Mouse (Mus musculus): ENCODE results near the gene Olfr1353. TPM values are rescaled to one million over a fixed set of nuclear protein-coding genes. Genes with fewer than 3 reads are reported as not detected.
"Not testable (repeated sequence)": the region's sequence is repeated elsewhere in the genome, so short reads cannot be mapped to it uniquely, and the experiment has no call there.

Gene Olfr1353
- not detected in 2 replicates for polyA plus RNA-seq (2012; ENCODE audit: insufficient read depth, insufficient read length, missing spikeins)

- not testable (repeated sequence) for H3K4me3 ChIP-seq (ENCODE audit: insufficient read depth, low read length); H3K27ac ChIP-seq (ENCODE audit: insufficient read depth, low read depth, low read length); H3K4me1 ChIP-seq (ENCODE audit: control insufficient read depth, insufficient read depth, low read length)
These were observed at the start of gene Olfr1353 for GRCm38 (mm10) chr10:78963009-78963408. Gene Olfr1353, plus strand, starts transcription at chr10:78963309.

DNA sequence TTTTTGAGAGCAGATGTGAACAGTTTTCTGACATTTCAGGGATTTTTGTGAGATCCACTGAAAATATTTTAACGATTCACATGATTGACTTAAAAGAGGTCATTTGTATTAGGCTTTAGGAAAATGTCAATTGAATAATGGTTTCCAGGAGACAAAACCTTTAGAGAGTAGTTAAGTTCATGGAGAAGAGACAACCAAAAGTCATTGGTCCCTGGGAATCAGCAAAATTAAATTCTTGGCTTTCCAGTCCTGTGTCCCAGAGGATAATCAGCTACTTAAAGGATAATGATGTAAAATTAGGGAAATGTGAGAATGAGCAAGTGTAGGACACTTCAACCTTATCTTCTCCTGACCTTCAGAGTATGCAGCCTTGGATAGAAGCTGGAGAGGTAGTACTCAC lies 12.8 kb upstream of the Olfr1353 start, which contains the start of gene Olfr8:
Gene Olfr8 (plus strand): TSS at position 301 of the 400 bp plus-strand sequence.
- not testable (repeated sequence) for H3K4me1 ChIP-seq (ENCODE audit: control insufficient read depth, insufficient read depth, low read length); H3K27ac ChIP-seq (ENCODE audit: insufficient read depth, low read depth, low read length); H3K4me3 ChIP-seq (ENCODE audit: insufficient read depth, low read length)

DNA sequence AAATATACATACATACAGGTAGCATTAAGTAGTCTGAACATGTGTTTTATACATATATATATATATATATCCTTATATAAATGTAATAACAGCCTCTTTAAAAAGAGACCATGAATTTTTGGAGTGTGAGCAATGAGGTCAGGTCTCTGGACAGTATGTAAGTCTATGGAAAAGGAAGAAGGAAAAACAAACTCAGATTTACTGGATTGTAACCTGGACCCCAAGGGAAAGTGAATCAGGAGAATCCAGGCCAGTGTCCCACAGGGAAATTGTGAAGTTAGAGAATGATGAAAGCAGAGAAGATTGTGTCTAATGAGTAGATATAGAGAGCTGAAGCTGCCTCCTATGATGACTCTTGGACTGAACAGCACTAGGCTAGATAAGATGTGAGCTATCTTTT lies 17.6 kb downstream of the Olfr1353 start, which contains the start of gene Olfr1352:
Gene Olfr1352 (plus strand): TSS at position 301 of the 400 bp plus-strand sequence.
- no peak within 1 kb of the TSS for H3K27ac ChIP-seq (ENCODE audit: insufficient read depth, low read depth, low read length)
- no peak for TF ChIP-seq POLR2A (IDR thresholded peaks at IDR 0.05; ENCODE audit: borderline replicate concordance, low read depth, low read length)
- no peak within 1 kb of the TSS for H3K4me3 ChIP-seq (ENCODE audit: insufficient read depth, low read length)
- no peaks in the 10 kb centered on the region for H3K4me1 ChIP-seq (ENCODE audit: control insufficient read depth, insufficient read depth, low read length)

DNA sequence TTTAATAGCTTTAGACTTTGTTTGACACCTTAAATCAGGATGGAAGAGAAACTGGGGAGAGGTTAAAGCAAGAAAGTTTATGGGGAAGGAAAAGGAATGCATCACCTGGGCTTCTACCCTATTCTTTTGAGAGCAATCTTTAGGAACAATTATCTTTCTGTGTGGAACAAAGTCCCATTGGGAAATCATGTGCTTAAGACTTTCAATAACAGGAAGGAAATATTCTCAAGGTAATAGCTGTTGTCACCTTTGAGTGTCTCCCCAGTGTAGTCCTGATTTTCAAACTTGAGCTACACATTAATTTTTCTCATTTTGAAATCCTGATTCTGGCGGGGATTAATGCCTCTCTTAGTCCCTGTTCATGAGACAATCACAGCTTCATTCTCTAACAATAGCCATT lies 49.1 kb downstream of the Olfr1353 start, which contains the start of gene Olfr1351:
Gene Olfr1351 (plus strand): TSS at position 301 of the 400 bp plus-strand sequence.
- TF ChIP-seq POLR2A (IDR thresholded peaks at IDR 0.05; ENCODE audit: borderline replicate concordance, low read depth, low read length) (no peak), CTCF (IDR thresholded peaks at IDR 0.05; ENCODE audit: low read depth, low read length) (no peak)
- Histone ChIP-seq H3K4me1 (ENCODE audit: control insufficient read depth, insufficient read depth, low read length) (no peaks in the 10 kb centered on the region), H3K4me3 (ENCODE audit: insufficient read depth, low read length) (no peak within 1 kb of the TSS), H3K27ac (ENCODE audit: insufficient read depth, low read depth, low read length) (no peak within 1 kb of the TSS)

Other genes starting within 250 kb of the Olfr1353 start
- not detected in 2 replicates for gene Casp14, start 245.0 kb upstream of the Olfr1353 start, polyA plus RNA-seq (2012; ENCODE audit: insufficient read depth, insufficient read length, missing spikeins)
- gene Ccdc105, start 210.2 kb upstream of the Olfr1353 start, polyA plus RNA-seq (2012; ENCODE audit: insufficient read depth, insufficient read length, missing spikeins) = not detected in 2 replicates
- gene Slc1a6, start 182.8 kb upstream of the Olfr1353 start, polyA plus RNA-seq (2012; ENCODE audit: insufficient read depth, insufficient read length, missing spikeins) = not detected in 2 replicates
- not detected in 2 replicates for gene Olfr1356, start 111.1 kb upstream of the Olfr1353 start, polyA plus RNA-seq (2012; ENCODE audit: insufficient read depth, insufficient read length, missing spikeins)
- gene Olfr1355, start 87.8 kb upstream of the Olfr1353 start, polyA plus RNA-seq (2012; ENCODE audit: insufficient read depth, insufficient read length, missing spikeins) = not detected in 2 replicates
- not detected in 2 replicates for gene Olfr1354, start 50.1 kb upstream of the Olfr1353 start, polyA plus RNA-seq (2012; ENCODE audit: insufficient read depth, insufficient read length, missing spikeins)
- not detected in 2 replicates for gene Olfr8, start 12.7 kb upstream of the Olfr1353 start, polyA plus RNA-seq (2012; ENCODE audit: insufficient read depth, insufficient read length, missing spikeins)
- not detected in 2 replicates for gene Olfr1352, start 17.7 kb downstream of the Olfr1353 start, polyA plus RNA-seq (2012; ENCODE audit: insufficient read depth, insufficient read length, missing spikeins)
- 0.29 TPM in 1 of 2 replicates, not detected in the other for gene Olfr1351, start 49.2 kb downstream of the Olfr1353 start, polyA plus RNA-seq (2012; ENCODE audit: insufficient read depth, insufficient read length, missing spikeins)
- not detected in 2 replicates for gene Olfr57, start 65.4 kb downstream of the Olfr1353 start, polyA plus RNA-seq (2012; ENCODE audit: insufficient read depth, insufficient read length, missing spikeins)
- gene 2610008E11Rik, start 134.3 kb downstream of the Olfr1353 start, polyA plus RNA-seq (2012; ENCODE audit: insufficient read depth, insufficient read length, missing spikeins) = 7.9 and 9.7 TPM in 2 replicates
- not detected in 2 replicates for gene Vmn2r80, start 185.5 kb downstream of the Olfr1353 start, polyA plus RNA-seq (2012; ENCODE audit: insufficient read depth, insufficient read length, missing spikeins)

All from bone marrow macrophage, adult 2 months (primary cell).